19 mouse cellular contexts compared by ENCODE assay signal in the genomic region with DNA sequence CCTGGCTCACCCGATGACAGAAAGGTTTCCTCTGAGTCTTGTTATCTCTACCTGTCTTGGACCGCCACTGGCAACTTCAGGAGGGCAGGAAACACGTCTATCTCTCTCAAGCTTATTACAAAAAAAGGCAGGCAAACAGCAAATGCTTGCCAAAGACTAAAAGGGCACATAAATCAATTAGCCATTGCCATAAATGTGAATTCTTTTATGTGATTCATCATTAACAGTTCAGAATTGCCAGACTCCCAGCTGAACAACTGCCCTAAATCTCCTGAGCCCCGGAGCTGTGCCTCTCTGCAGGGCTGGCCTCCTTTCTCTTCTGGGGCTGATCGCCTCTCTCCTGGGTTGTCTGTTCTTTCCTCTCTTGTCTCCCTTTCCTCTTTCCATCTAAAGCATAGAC.
DNase-seq lines count a peak whose midpoint lies in the region; ATAC-seq and TF ChIP-seq lines count a peak whose summit lies in the region.
"Had no signal": no experiment of that assay in that cellular context is flagged by ENCODE, and none has a peak within 500 bp of the region (broad histone marks: within the 10 kb centered on the region; RNA-seq: fewer than 3 reads in every experiment).

No protein-coding gene starts in this region.

- no peaks in the 10 kb centered on the region for H3K9me3 ChIP-seq in lung, embryonic 14.5 days (ENCODE audit: low read depth, low read length)
- H3K9me3 ChIP-seq: embryonic facial prominence, embryonic 15.5 days; hindbrain, embryonic 10.5 days; intestine, embryonic 15.5 days had no signal

- ATAC-seq in lung, embryonic 14.5 days (ENCODE audit: insufficient read depth): no peak
- peak; percentile 43; the same call in 1 of the 2 replicates for ATAC-seq in megakaryocyte-erythroid progenitor cell, adult 5-6 weeks (replicated peaks; ENCODE audit: low FRiP score, low TSS enrichment, poor library complexity, severe bottlenecking)
- ATAC-seq: forebrain, embryonic 16.5 days; intestine, embryonic 15.5 days had no signal

- no peak overlapping the region for H3K27ac ChIP-seq in lung, embryonic 14.5 days (ENCODE audit: low read depth)
- peak overlapping the region; percentile 66; the same call in 1 of the 2 replicates for H3K27ac ChIP-seq in embryonic fibroblast, embryonic 13.5 days (ENCODE audit: insufficient read depth, low read length)
- H3K27ac ChIP-seq: embryonic facial prominence, embryonic 15.5 days; gastrocnemius, adult 2 months; hindbrain, embryonic 10.5 days; hindbrain, embryonic 14.5 days; intestine, embryonic 15.5 days had no signal

- H3K4me1 ChIP-seq in lung, embryonic 14.5 days (ENCODE audit: insufficient read depth): peaks cover 5% of the 10 kb centered on the region; the same call in 1 of the 2 replicates
- peaks cover 3% of the 10 kb centered on the region; the same call in 1 of the 2 replicates for H3K4me1 ChIP-seq in lung, adult 2 months (ENCODE audit: control insufficient read depth, insufficient read depth, low read length)
- H3K4me1 ChIP-seq in embryonic fibroblast, embryonic 13.5 days (ENCODE audit: control insufficient read depth, insufficient read depth, low read length): peaks cover 22% of the 10 kb centered on the region

- WGBS in lung, embryonic 14.5 days: 26% methylated on average over 5 of the region's 5 CpGs
- WGBS in lung, adult 2 months: 46% methylated on average over 5 of the region's 5 CpGs

- H3K9ac ChIP-seq in lung, embryonic 14.5 days: no peak overlapping the region
- H3K9ac ChIP-seq: embryonic facial prominence, embryonic 15.5 days; hindbrain, embryonic 14.5 days; intestine, embryonic 15.5 days had no signal

- no peak overlapping the region for H3K4me2 ChIP-seq in lung, embryonic 14.5 days
- H3K4me2 ChIP-seq: embryonic facial prominence, embryonic 15.5 days; hindbrain, embryonic 14.5 days; intestine, embryonic 15.5 days had no signal

- DNase-seq in adrenal gland, adult 2 months: peak; percentile 42
- DNase-seq in adrenal gland, postnatal 25 days: no peak
- peak; percentile 42 for DNase-seq in lung, embryonic 14.5 days
- DNase-seq in lung, adult 2 months: no peak
- no peak for DNase-seq in ovary, adult 18-20 months (ENCODE audit: low spot score)
- DNase-seq in frontal cortex, postnatal 36 days (ENCODE audit: low spot score in 2 of 2): no peak
- DNase-seq: adrenal gland, postnatal 10 days; cerebellum, adult 11-12 months; cerebellum, adult 9-10 months; cerebellum, postnatal 36 days; gastrocnemius, adult 2 months; gastrocnemius, postnatal 25 days had no signal

- no peak overlapping the region for H3K4me3 ChIP-seq in lung, embryonic 14.5 days (ENCODE audit: low read depth, low read length)
- H3K4me3 ChIP-seq in lung, adult 2 months (replicated peaks; ENCODE audit: extremely low read depth, low read depth, low read length): no peak overlapping the region
- no peak overlapping the region for H3K4me3 ChIP-seq in embryonic fibroblast, embryonic 13.5 days (ENCODE audit: insufficient read depth, low read length)
- H3K4me3 ChIP-seq: embryonic facial prominence, embryonic 15.5 days; gastrocnemius, adult 2 months; hindbrain, embryonic 10.5 days; intestine, embryonic 15.5 days had no signal

- H3K36me3 ChIP-seq in lung, embryonic 14.5 days (ENCODE audit: insufficient read depth): no peaks in the 10 kb centered on the region
- H3K36me3 ChIP-seq: embryonic facial prominence, embryonic 15.5 days; hindbrain, embryonic 10.5 days; intestine, embryonic 15.5 days had no signal

- no peak for TF ChIP-seq POLR2A in lung, adult 2 months (IDR thresholded peaks at IDR 0.05; ENCODE audit: borderline replicate concordance, extremely low read depth, low read depth, low read length)
- no peak for TF ChIP-seq POLR2A in embryonic fibroblast, embryonic 13.5 days (IDR thresholded peaks at IDR 0.05; ENCODE audit: low read depth, low read length)

- TF ChIP-seq CTCF in lung, embryonic 14.5 days (IDR thresholded peaks at IDR 0.05; ENCODE audit: low read depth): no peak
- TF ChIP-seq CTCF in lung, adult 2 months (IDR thresholded peaks at IDR 0.05; ENCODE audit: insufficient read depth, low read length): no peak
- TF ChIP-seq CTCF in embryonic fibroblast, embryonic 13.5 days (IDR thresholded peaks at IDR 0.05; ENCODE audit: borderline replicate concordance, insufficient read depth, low read length): no peak

- H3K27me3 ChIP-seq in lung, embryonic 14.5 days (ENCODE audit: insufficient read depth, low read length): no peaks in the 10 kb centered on the region
- H3K27me3 ChIP-seq: embryonic facial prominence, embryonic 15.5 days; intestine, embryonic 15.5 days had no signal

Comparison
In these comparisons a context has a peak if more than half of its experiments do, and no peak if none do; other contexts are left out.
1. DNase-seq: peak in adrenal gland, adult 2 months (single experiment) and lung, embryonic 14.5 days (single experiment); none in adrenal gland, postnatal 25 days (single experiment), lung, adult 2 months (single experiment), ovary, adult 18-20 months (single experiment) and frontal cortex, postnatal 36 days (0 of 2).